Mouse (Mus musculus) heart, embryonic 15.5 days (tissue): Measurements from ENCODE around the gene Phlda1. TPM values are rescaled to one million over a fixed set of nuclear protein-coding genes. Genes with fewer than 3 reads are reported as not detected.
A peak's percentile ranks its signal among the peaks of the same experiment; 100 is the strongest.

Experiments
- ATAC-seq: fragments of 200-750 bp; cut with Nextera tagmentation; replicated peaks from 2 replicates; pipeline ENCODE4 v1.8.0; 2017; ENCODE audit warnings: low read depth, moderate TSS enrichment; ENCODE audit not compliant: insufficient number of reproducible peaks, insufficient read depth, low FRiP score
- H3K27ac ChIP-seq: fragments of 300-500 bp; sonication (generic); 2 replicates; pipeline ENCODE4 v1.5.1; 2015; ENCODE audit warnings: mild to moderate bottlenecking, inconsistent platforms
- H3K27me3 ChIP-seq: fragments of 300-500 bp; sonication (generic); 2 replicates; pipeline ENCODE4 v1.6.1; 2015; ENCODE audit warnings: inconsistent platforms
- H3K36me3 ChIP-seq: fragments of 300-500 bp; sonication (generic); 2 replicates; pipeline ENCODE4 v1.6.1; 2015; ENCODE audit warnings: mild to moderate bottlenecking, inconsistent platforms
- H3K4me1 ChIP-seq: fragments of 300-500 bp; sonication (generic); replicated peaks from 2 replicates; pipeline ENCODE4 v1.6.1; 2015; ENCODE audit warnings: inconsistent platforms
- H3K4me2 ChIP-seq: fragments of 300-500 bp; sonication (generic); 2 replicates; pipeline ENCODE4 v1.6.1; 2015; ENCODE audit warnings: inconsistent platforms, mild to moderate bottlenecking, moderate library complexity
- H3K4me3 ChIP-seq: fragments of 300-500 bp; sonication (generic); 2 replicates; pipeline ENCODE4 v1.5.1; 2015; ENCODE audit warnings: mild to moderate bottlenecking, inconsistent platforms
- H3K9ac ChIP-seq: fragments of 300-500 bp; sonication (generic); 2 replicates; pipeline ENCODE4 v1.6.1; 2015; ENCODE audit warnings: mild to moderate bottlenecking, inconsistent platforms
- H3K9me3 ChIP-seq: fragments of 300-500 bp; sonication (generic); replicated peaks from 2 replicates; pipeline ENCODE4 v1.6.1; 2016; ENCODE audit warnings: inconsistent platforms
- WGBS: fragments of 180-500 bp; shearing (Covaris S2); methylation state at CpG from one replicate; pipeline ENCODE4 v1.1.7; 2015; ENCODE audit warnings: mixed read lengths; 5-methylcytosine and 5-hydroxymethylcytosine counted together
- polyA plus RNA-seq: library from polyadenylated mRNA; unstranded; fragments of >200 nt; fragmentation: Nextera tagmentation; extraction: Ambion mirVana; gene quantifications from 2 replicates; pipeline ENCODE4 v1.2.1, GENCODE M21; 2015

Phlda1 gene
- polyA plus RNA-seq, 1 experiment from 2014 or later, result 28.7 TPM

- ATAC-seq, result no peak
- 58% methylated on average over 7 of the region's 7 CpGs for WGBS
- peak overlapping the region; percentile 85 for H3K27ac ChIP-seq
- H3K9me3 ChIP-seq, result no peaks in the 10 kb centered on the region
- peak overlapping the region; percentile 88 for H3K4me2 ChIP-seq
- no peaks in the 10 kb centered on the region for H3K27me3 ChIP-seq
- peak overlapping the region; percentile 68; the same call in 1 of the 2 replicates for H3K9ac ChIP-seq
- peak overlapping the region; percentile 77 for H3K4me3 ChIP-seq
- no peaks in the 10 kb centered on the region for H3K36me3 ChIP-seq
- peaks cover 36% of the 10 kb centered on the region for H3K4me1 ChIP-seq
These were observed 680 bp upstream of the Phlda1 start for GRCm38 (mm10) chr10:111505406-111505805.

- ATAC-seq, result peak; percentile 12
- WGBS, result under 1% methylated on average over 22 of the region's 23 CpGs
- H3K4me1 ChIP-seq, result peaks cover 44% of the 10 kb centered on the region
These were observed 907 bp downstream of the Phlda1 start for GRCm38 (mm10) chr10:111506926-111507459.

GRCm38 (mm10) chr10:111507460-111508211, 1.6 kb downstream of the Phlda1 start:
- peak overlapping the region; percentile 77 for H3K4me3 ChIP-seq
- WGBS, result under 1% methylated on average over 38 of the region's 38 CpGs
- no peaks in the 10 kb centered on the region for H3K27me3 ChIP-seq
- peaks cover 44% of the 10 kb centered on the region for H3K4me1 ChIP-seq
- ATAC-seq, result no peak; the same call in 1 of the 2 replicates
- peak overlapping the region; percentile 85 for H3K9ac ChIP-seq
- H3K9me3 ChIP-seq, result no peaks in the 10 kb centered on the region
- peak overlapping the region; percentile 88 for H3K4me2 ChIP-seq
- peak overlapping the region; percentile 94 for H3K27ac ChIP-seq
- H3K36me3 ChIP-seq, result no peaks in the 10 kb centered on the region

More at GRCm38 (mm10) chr10:111506926-111507459, 907 bp downstream of the Phlda1 start:
- Histone ChIP-seq H3K4me3 (peak overlapping the region; percentile 77), H3K9ac (peak overlapping the region; percentile 85), H3K27me3 (no peaks in the 10 kb centered on the region), H3K27ac (peak overlapping the region; percentile 94), H3K4me2 (peak overlapping the region; percentile 88), H3K9me3 (no peaks in the 10 kb centered on the region), H3K36me3 (no peaks in the 10 kb centered on the region)

GRCm38 (mm10) chr10:111508324-111509080, 2.4 kb downstream of the Phlda1 start:
- peak overlapping the region; percentile 3; the same call in 1 of the 2 replicates for H3K27ac ChIP-seq
- no peaks in the 10 kb centered on the region for H3K9me3 ChIP-seq
- H3K4me1 ChIP-seq, result peaks cover 39% of the 10 kb centered on the region
- H3K27me3 ChIP-seq, result no peaks in the 10 kb centered on the region
- no peak for ATAC-seq
- H3K4me2 ChIP-seq, result peak overlapping the region; percentile 88
- H3K9ac ChIP-seq, result peak overlapping the region; percentile 85
- peak overlapping the region; percentile 77 for H3K4me3 ChIP-seq
- H3K36me3 ChIP-seq, result no peaks in the 10 kb centered on the region
- WGBS, result 13% methylated on average over 7 of the region's 7 CpGs

- no peaks in the 10 kb centered on the region for H3K27me3 ChIP-seq
- H3K9me3 ChIP-seq, result no peaks in the 10 kb centered on the region
- peak overlapping the region; percentile 88 for H3K4me2 ChIP-seq
- ATAC-seq, result no peak
- peak overlapping the region; percentile 77 for H3K4me3 ChIP-seq
- 38% methylated on average over 8 of the region's 8 CpGs for WGBS
- peak overlapping the region; percentile 3; the same call in 1 of the 2 replicates for H3K27ac ChIP-seq
- peak overlapping the region; percentile 42; the same call in 1 of the 2 replicates for H3K9ac ChIP-seq
- no peaks in the 10 kb centered on the region for H3K36me3 ChIP-seq
- peaks cover 32% of the 10 kb centered on the region for H3K4me1 ChIP-seq
These were observed 3.2 kb downstream of the Phlda1 start for GRCm38 (mm10) chr10:111509103-111509784.

GRCm38 (mm10) chr10:111509981-111510380, 3.9 kb downstream of the Phlda1 start:
- ATAC-seq, result no peak
- H3K4me3 ChIP-seq, result no peak overlapping the region
- H3K27me3 ChIP-seq, result no peaks in the 10 kb centered on the region
- H3K9ac ChIP-seq, result no peak overlapping the region
- H3K9me3 ChIP-seq, result no peaks in the 10 kb centered on the region
- 69% methylated on average over 7 of the region's 7 CpGs for WGBS
- H3K27ac ChIP-seq, result no peak overlapping the region
- H3K4me1 ChIP-seq, result peaks cover 28% of the 10 kb centered on the region
- no peaks in the 10 kb centered on the region for H3K36me3 ChIP-seq
- 0 out of 2 replicates have a peak overlapping the region, but pooled peaks have one; percentile 88 for H3K4me2 ChIP-seq

GRCm38 (mm10) chr10:111510798-111511197, 4.7 kb downstream of the Phlda1 start:
- whole genome bisulfite sequencing, result 47% methylated on average over 7 of the region's 7 CpGs
- no peak overlapping the region for H3K4me3 ChIP-seq
- no peak overlapping the region for H3K9ac ChIP-seq
- no peak for ATAC-seq
- no peak overlapping the region for H3K27ac ChIP-seq
- H3K9me3 ChIP-seq, result no peaks in the 10 kb centered on the region
- peaks cover 28% of the 10 kb centered on the region for H3K4me1 ChIP-seq
- no peaks in the 10 kb centered on the region for H3K27me3 ChIP-seq
- no peaks in the 10 kb centered on the region for H3K36me3 ChIP-seq
- no peak overlapping the region for H3K4me2 ChIP-seq

GRCm38 (mm10) chr10:111512036-111512568, 6.0 kb downstream of the Phlda1 start:
- Histone ChIP-seq H3K9me3 (no peaks in the 10 kb centered on the region), H3K4me1 (peaks cover 38% of the 10 kb centered on the region), H3K4me3 (no peak overlapping the region), H3K27me3 (no peaks in the 10 kb centered on the region), H3K27ac (no peak overlapping the region), H3K9ac (no peak overlapping the region), H3K36me3 (no peaks in the 10 kb centered on the region), H3K4me2 (no peak overlapping the region)
- no peak for ATAC-seq
- 65% methylated on average over 10 of the region's 10 CpGs for WGBS

- no peak for ATAC-seq
- no peaks in the 10 kb centered on the region for H3K27me3 ChIP-seq
- peaks cover 35% of the 10 kb centered on the region for H3K4me1 ChIP-seq
- H3K9ac ChIP-seq, result no peak overlapping the region
- H3K9me3 ChIP-seq, result no peaks in the 10 kb centered on the region
- no peak overlapping the region for H3K4me3 ChIP-seq
- no peak overlapping the region for H3K27ac ChIP-seq
- H3K4me2 ChIP-seq, result no peak overlapping the region
- WGBS, result 90% methylated on average over 5 of the region's 5 CpGs
- no peaks in the 10 kb centered on the region for H3K36me3 ChIP-seq
These were observed 8.3 kb downstream of the Phlda1 start for GRCm38 (mm10) chr10:111514282-111514885.
